ENCODE assay signal across 8 mouse cellular contexts in genomic region chr17:73023362-73024107, GRCm38 (mm10).
A peak's percentile ranks its signal among the peaks of the same experiment; 100 is the strongest.
DNase-seq lines count a peak whose midpoint lies in the region.

No protein-coding gene starts in this region.

- intact Hi-C loops in heart, postnatal 10 days (cut with DNase I), result loop anchor here (5.0 kb wide), 1 partner anchor 204 kb away; no protein-coding TSS in a partner anchor

- peak; percentile 22 for DNase-seq in adrenal gland, postnatal 14 days
- no peak for DNase-seq in adrenal gland, postnatal 36 days
- DNase-seq in ovary, adult 18-20 months (ENCODE audit: low spot score), result peak; percentile 12
- DNase-seq in ovary, postnatal 14 days (ENCODE audit: low spot score), result no peak
- peak; percentile 51 to 59 for DNase-seq in heart, postnatal 10 days
- DNase-seq in thymus, postnatal 10 days (ENCODE audit: low spot score in 2 of 2), result peak; percentile 62 to 66
- DNase-seq in kidney, adult 8-10 months, result no peak
- no peak for DNase-seq in frontal cortex, postnatal 36 days (ENCODE audit: low spot score in 2 of 2)

Comparison
In these comparisons a context has a peak if more than half of its experiments do, and no peak if none do; other contexts are left out.
1. DNase-seq: peak in adrenal gland, postnatal 14 days (single experiment), ovary, adult 18-20 months (single experiment), heart, postnatal 10 days (2 of 2) and thymus, postnatal 10 days (2 of 2); none in adrenal gland, postnatal 36 days (0 of 2), ovary, postnatal 14 days (single experiment), kidney, adult 8-10 months (0 of 2) and frontal cortex, postnatal 36 days (0 of 2).